Mouse (Mus musculus): ENCODE results near the gene Mon2. TPM values are rescaled to one million over a fixed set of nuclear protein-coding genes. Genes with fewer than 3 reads are reported as not detected.
A peak's percentile ranks its signal among the peaks of the same experiment; 100 is the strongest.

Mon2 gene
- polyA plus RNA-seq, 1 experiment from 2014 or later = 32.3 TPM

DNA sequence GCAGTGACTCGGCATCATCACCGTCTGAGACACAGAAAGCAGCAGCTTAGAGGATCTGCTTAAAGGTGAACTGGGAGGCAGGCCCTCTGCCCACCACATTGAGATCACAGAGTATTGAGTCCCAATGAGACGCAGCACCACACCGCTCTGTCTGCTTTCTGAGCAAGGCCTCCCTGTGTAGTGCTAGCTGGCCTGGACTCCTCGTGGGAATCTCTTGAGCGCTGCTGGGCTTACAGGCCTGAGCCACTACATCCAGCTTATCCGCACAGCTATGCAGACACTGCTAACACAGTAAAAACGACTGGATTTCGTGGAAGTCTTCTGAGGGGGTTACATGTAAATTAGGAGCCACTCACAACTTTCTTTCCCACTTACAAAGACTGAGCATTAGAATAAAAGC is 84.7 kb downstream of the Mon2 start:
- peak; percentile 54; the same call in 1 of the 2 replicates for ATAC-seq (ENCODE audit: insufficient number of reproducible peaks, insufficient read depth, low FRiP score, low read depth)
- Histone ChIP-seq H3K4me2 (ENCODE audit: low read length) (peak overlapping the region; percentile 55), H3K27ac (replicated peaks in 1 of 2; ENCODE audit: control insufficient read depth in 1 of 2, insufficient read depth in 1 of 2, low read depth in 2 of 2, low read length in 2 of 2) (peak overlapping the region; percentile 87 to 99), H3K36me3 (ENCODE audit: control insufficient read depth, insufficient read depth, low read length) (peaks cover 38% of the 10 kb centered on the region), H3K4me3 (ENCODE audit: control insufficient read depth in 1 of 2, insufficient read depth in 1 of 2, low read depth in 1 of 2, low read length in 2 of 2) (peak overlapping the region in 1 of 2 experiments; percentile 6; a peak in 1 of 4 replicates), H3K4me1 (ENCODE audit: control insufficient read depth in 2 of 2, insufficient read depth in 2 of 2, low read length in 2 of 2) (peaks cover 14 to 53% of the 10 kb centered on the region in 2 experiments), H3K9me3 (ENCODE audit: control insufficient read depth, low read length) (no peaks in the 10 kb centered on the region), H3K27me3 (ENCODE audit: control insufficient read depth, insufficient read depth, low read length) (no peaks in the 10 kb centered on the region), H3K9ac (ENCODE audit: low read length) (peak overlapping the region; percentile 69)
- 35% methylated on average over 9 of the region's 9 CpGs for WGBS

GRCm38 (mm10) chr10:122991053-122991452 is 85.3 kb downstream of the Mon2 start:
- Histone ChIP-seq H3K27me3 (ENCODE audit: control insufficient read depth, insufficient read depth, low read length) (no peaks in the 10 kb centered on the region), H3K4me1 (ENCODE audit: control insufficient read depth in 2 of 2, insufficient read depth in 2 of 2, low read length in 2 of 2) (peaks cover 14 to 53% of the 10 kb centered on the region in 2 experiments), H3K4me3 (ENCODE audit: control insufficient read depth in 1 of 2, insufficient read depth in 1 of 2, low read depth in 1 of 2, low read length in 2 of 2) (peak overlapping the region in 1 of 2 experiments; percentile 16; a peak in 2 of 4 replicates), H3K9me3 (ENCODE audit: control insufficient read depth, low read length) (no peaks in the 10 kb centered on the region), H3K27ac (replicated peaks in 1 of 2; ENCODE audit: control insufficient read depth in 1 of 2, insufficient read depth in 1 of 2, low read depth in 2 of 2, low read length in 2 of 2) (peak overlapping the region; percentile 87 to 99), H3K9ac (ENCODE audit: low read length) (peak overlapping the region; percentile 69), H3K4me2 (ENCODE audit: low read length) (peak overlapping the region; percentile 55), H3K36me3 (ENCODE audit: control insufficient read depth, insufficient read depth, low read length) (peaks cover 33% of the 10 kb centered on the region)
- WGBS = 35% methylated on average over 9 of the region's 9 CpGs
- ATAC-seq (ENCODE audit: insufficient number of reproducible peaks, insufficient read depth, low FRiP score, low read depth) = peak; percentile 69

DNA sequence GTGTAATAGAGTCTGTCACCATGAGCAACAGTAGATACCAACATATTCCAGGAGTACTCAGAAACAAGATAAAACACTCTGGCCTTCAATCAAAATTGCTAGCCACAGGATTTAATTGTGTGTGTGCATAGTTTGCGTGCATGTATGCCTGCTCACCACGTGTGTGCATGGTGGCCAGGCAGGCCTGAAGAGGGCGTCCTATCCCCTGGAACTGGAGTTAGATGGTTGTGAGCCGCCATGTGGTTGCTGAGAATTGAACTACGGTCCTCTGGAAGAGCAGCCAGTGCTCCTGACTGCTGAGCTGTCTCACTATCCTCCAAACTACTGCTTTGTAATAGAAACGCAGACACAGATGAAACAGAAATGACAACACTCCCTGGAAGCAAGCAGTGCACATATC is 85.7 kb downstream of the Mon2 start:
- Histone ChIP-seq H3K4me3 (ENCODE audit: control insufficient read depth in 1 of 2, insufficient read depth in 1 of 2, low read depth in 1 of 2, low read length in 2 of 2) (peak overlapping the region; percentile 13 to 16; a peak in 2 of 4 replicates), H3K9me3 (ENCODE audit: control insufficient read depth, low read length) (no peaks in the 10 kb centered on the region), H3K4me1 (ENCODE audit: control insufficient read depth in 2 of 2, insufficient read depth in 2 of 2, low read length in 2 of 2) (peaks cover 14 to 53% of the 10 kb centered on the region in 2 experiments), H3K27ac (replicated peaks in 1 of 2; ENCODE audit: control insufficient read depth in 1 of 2, insufficient read depth in 1 of 2, low read depth in 2 of 2, low read length in 2 of 2) (peak overlapping the region; percentile 87 to 99), H3K27me3 (ENCODE audit: control insufficient read depth, insufficient read depth, low read length) (no peaks in the 10 kb centered on the region), H3K9ac (ENCODE audit: low read length) (peak overlapping the region; percentile 60), H3K4me2 (ENCODE audit: low read length) (peak overlapping the region; percentile 55), H3K36me3 (ENCODE audit: control insufficient read depth, insufficient read depth, low read length) (peaks cover 28% of the 10 kb centered on the region)
- WGBS = 60% methylated on average over 6 of the region's 6 CpGs
- ATAC-seq (ENCODE audit: insufficient number of reproducible peaks, insufficient read depth, low FRiP score, low read depth) = no peak

- Histone ChIP-seq H3K9me3 (ENCODE audit: control insufficient read depth, low read length) (no peaks in the 10 kb centered on the region), H3K4me2 (ENCODE audit: low read length) (peak overlapping the region; percentile 55), H3K36me3 (ENCODE audit: control insufficient read depth, insufficient read depth, low read length) (peaks cover 21% of the 10 kb centered on the region), H3K4me1 (ENCODE audit: control insufficient read depth in 2 of 2, insufficient read depth in 2 of 2, low read length in 2 of 2) (peaks cover 14 to 53% of the 10 kb centered on the region in 2 experiments), H3K9ac (ENCODE audit: low read length) (no peak overlapping the region; the same call in 1 of the 2 replicates), H3K27ac (replicated peaks in 1 of 2; ENCODE audit: control insufficient read depth in 1 of 2, insufficient read depth in 1 of 2, low read depth in 2 of 2, low read length in 2 of 2) (peak overlapping the region; percentile 71 to 99), H3K27me3 (ENCODE audit: control insufficient read depth, insufficient read depth, low read length) (no peaks in the 10 kb centered on the region), H3K4me3 (ENCODE audit: control insufficient read depth in 1 of 2, insufficient read depth in 1 of 2, low read depth in 1 of 2, low read length in 2 of 2) (no peak overlapping the region)
- 75% methylated on average over 9 of the region's 9 CpGs for WGBS
- no peak for ATAC-seq (ENCODE audit: insufficient number of reproducible peaks, insufficient read depth, low FRiP score, low read depth)
Measured at GRCm38 (mm10) chr10:122989916-122990315, 86.4 kb downstream of the Mon2 start.

DNA sequence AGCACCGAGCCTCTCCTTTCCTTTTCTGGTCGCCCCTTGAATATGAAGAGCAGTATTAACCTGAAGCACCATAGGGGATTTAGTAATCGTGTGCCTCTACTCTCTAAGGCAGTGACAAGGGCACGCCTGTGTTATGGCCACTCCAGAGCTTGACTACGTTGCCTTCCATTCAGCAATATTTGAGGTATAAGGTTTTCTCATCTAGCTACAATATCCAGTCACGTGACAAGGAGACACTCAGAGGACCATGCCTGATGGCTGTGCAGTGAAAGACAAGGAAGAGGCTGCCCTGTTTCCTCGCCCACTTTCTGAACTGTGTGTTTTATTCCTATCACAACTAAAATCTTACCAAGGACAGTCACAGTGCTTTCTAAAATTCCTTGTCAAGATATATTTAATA is 87.9 kb downstream of the Mon2 start:
- H3K9ac ChIP-seq (ENCODE audit: low read length) = peak overlapping the region; percentile 69
- ATAC-seq (ENCODE audit: insufficient number of reproducible peaks, insufficient read depth, low FRiP score, low read depth) = no peak
- H3K4me1 ChIP-seq (ENCODE audit: control insufficient read depth in 2 of 2, insufficient read depth in 2 of 2, low read length in 2 of 2) = peaks cover 14 to 59% of the 10 kb centered on the region in 2 experiments
- no peaks in the 10 kb centered on the region for H3K27me3 ChIP-seq (ENCODE audit: control insufficient read depth, insufficient read depth, low read length)
- H3K9me3 ChIP-seq (ENCODE audit: control insufficient read depth, low read length) = no peaks in the 10 kb centered on the region
- 52% methylated on average over 7 of the region's 7 CpGs for WGBS
- H3K4me3 ChIP-seq (ENCODE audit: control insufficient read depth in 1 of 2, insufficient read depth in 1 of 2, low read depth in 1 of 2, low read length in 2 of 2) = peak overlapping the region in 1 of 2 experiments; percentile 22; a peak in 1 of 4 replicates
- peak overlapping the region; percentile 88 for H3K4me2 ChIP-seq (ENCODE audit: low read length)
- H3K36me3 ChIP-seq (ENCODE audit: control insufficient read depth, insufficient read depth, low read length) = peaks cover 10% of the 10 kb centered on the region; the same call in 1 of the 2 replicates
- peak overlapping the region in 1 of 2 experiments; percentile 98; a peak in 2 of 4 replicates for H3K27ac ChIP-seq (replicated peaks in 1 of 2; ENCODE audit: control insufficient read depth in 1 of 2, insufficient read depth in 1 of 2, low read depth in 2 of 2, low read length in 2 of 2)

GRCm38 (mm10) chr10:122987671-122988128 is 88.6 kb downstream of the Mon2 start:
- H3K27ac ChIP-seq (replicated peaks in 1 of 2; ENCODE audit: control insufficient read depth in 1 of 2, insufficient read depth in 1 of 2, low read depth in 2 of 2, low read length in 2 of 2) = peak overlapping the region; percentile 21 to 98
- 0 out of 2 replicates have a peak, but pooled peaks cover 6% of the 10 kb centered on the region for H3K36me3 ChIP-seq (ENCODE audit: control insufficient read depth, insufficient read depth, low read length)
- H3K4me2 ChIP-seq (ENCODE audit: low read length) = peak overlapping the region; percentile 88
- ATAC-seq (ENCODE audit: insufficient number of reproducible peaks, insufficient read depth, low FRiP score, low read depth) = no peak
- peak overlapping the region in 1 of 2 experiments; percentile 22; a peak in 2 of 4 replicates for H3K4me3 ChIP-seq (ENCODE audit: control insufficient read depth in 1 of 2, insufficient read depth in 1 of 2, low read depth in 1 of 2, low read length in 2 of 2)
- peak overlapping the region; percentile 69 for H3K9ac ChIP-seq (ENCODE audit: low read length)
- H3K4me1 ChIP-seq (ENCODE audit: control insufficient read depth in 2 of 2, insufficient read depth in 2 of 2, low read length in 2 of 2) = peaks cover 14 to 65% of the 10 kb centered on the region in 2 experiments
- no peaks in the 10 kb centered on the region for H3K27me3 ChIP-seq (ENCODE audit: control insufficient read depth, insufficient read depth, low read length)
- WGBS = 7% methylated on average over 9 of the region's 9 CpGs
- no peaks in the 10 kb centered on the region for H3K9me3 ChIP-seq (ENCODE audit: control insufficient read depth, low read length)

DNA sequence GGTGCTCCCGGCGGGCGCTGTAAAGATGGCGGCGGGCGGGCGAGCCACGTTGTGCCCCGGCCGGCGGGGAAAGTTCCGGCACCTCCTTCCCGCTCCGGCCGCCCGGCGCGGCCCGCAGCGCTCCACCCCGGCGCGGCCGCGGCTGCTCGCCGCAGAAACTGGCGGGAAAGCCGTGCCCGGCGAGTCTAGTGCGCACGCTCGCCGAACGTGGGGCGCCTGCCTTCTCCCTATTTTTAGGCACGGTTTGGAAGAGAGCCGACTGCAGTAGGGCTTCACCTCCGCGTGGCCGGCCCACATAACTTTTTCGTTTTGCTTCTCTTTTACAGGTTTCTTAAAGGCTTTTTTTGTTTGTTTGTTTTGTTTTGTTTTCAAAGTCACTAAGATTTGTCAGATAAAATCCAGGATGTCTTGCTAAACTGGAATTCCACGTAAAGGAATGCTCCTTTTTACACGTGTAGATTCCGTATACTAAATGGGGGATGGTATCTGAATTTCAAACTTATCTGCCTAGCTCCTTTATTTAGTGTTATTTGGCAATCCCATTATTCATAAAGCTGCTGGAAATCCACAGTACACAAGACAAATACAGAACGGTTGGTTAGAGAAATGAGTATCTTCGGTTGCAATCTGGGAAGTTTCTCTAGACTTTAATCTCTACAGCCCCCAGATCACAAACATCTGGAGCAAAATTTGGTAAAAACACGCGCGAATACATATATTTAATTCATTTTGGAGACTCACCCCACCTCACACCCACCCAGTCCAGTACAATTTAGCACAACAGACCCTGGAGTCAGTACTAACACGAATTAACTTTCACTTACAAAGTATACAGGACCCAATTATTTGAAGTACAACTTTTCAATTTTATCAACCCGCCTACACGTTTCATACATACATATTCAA is 89.7 kb downstream of the Mon2 start:
- Histone ChIP-seq H3K9me3 (ENCODE audit: control insufficient read depth, low read length) (no peaks in the 10 kb centered on the region), H3K4me3 (ENCODE audit: control insufficient read depth in 1 of 2, insufficient read depth in 1 of 2, low read depth in 1 of 2, low read length in 2 of 2) (peak overlapping the region; percentile 71 to 82), H3K27me3 (ENCODE audit: control insufficient read depth, insufficient read depth, low read length) (no peaks in the 10 kb centered on the region), H3K4me1 (ENCODE audit: control insufficient read depth in 2 of 2, insufficient read depth in 2 of 2, low read length in 2 of 2) (peaks cover 13 to 60% of the 10 kb centered on the region in 2 experiments), H3K27ac (replicated peaks in 1 of 2; ENCODE audit: control insufficient read depth in 1 of 2, insufficient read depth in 1 of 2, low read depth in 2 of 2, low read length in 2 of 2) (peak overlapping the region; percentile 98 to 100), H3K9ac (ENCODE audit: low read length) (peak overlapping the region; percentile 98), H3K36me3 (ENCODE audit: control insufficient read depth, insufficient read depth, low read length) (peaks cover 8% of the 10 kb centered on the region), H3K4me2 (ENCODE audit: low read length) (peak overlapping the region; percentile 88)
- WGBS = 8% methylated on average over 54 of the region's 54 CpGs
- ATAC-seq (ENCODE audit: insufficient number of reproducible peaks, insufficient read depth, low FRiP score, low read depth) = peak; percentile 70

All from heart, embryonic 14.5 days (tissue).